Comparison of ENCODE assay signal across 8 mouse cellular contexts in genomic region chr13:105223147-105223546, GRCm38 (mm10).
DNase-seq lines count a peak whose midpoint lies in the region; ATAC-seq lines count a peak whose summit lies in the region.

No protein-coding gene starts in this region.

- peak; percentile 11 for DNase-seq in gastrocnemius, postnatal 14 days
- DNase-seq in gastrocnemius, postnatal 36 days = no peak
- DNase-seq in ovary, postnatal 14 days (ENCODE audit: low spot score) = peak; percentile 6
- DNase-seq in ovary, postnatal 10 days (ENCODE audit: low spot score) = no peak
- DNase-seq in embryo, embryonic 11 days = peak; percentile 45
- DNase-seq in left cerebral cortex, postnatal 14 days (ENCODE audit: low spot score in 2 of 2) = peak; percentile 22 to 34
- no peak for DNase-seq in adipocyte (ENCODE audit: low spot score)

- no peak for ATAC-seq in CD4-positive, CD25-positive, alpha-beta regulatory T cell, adult 4 months

- intact Hi-C loops in gastrocnemius, postnatal 14 days (cut with DNase I; ENCODE audit: low total_unique reads) = loop anchor here (10.0 kb wide), 1 partner anchor 278 kb away; no protein-coding TSS in a partner anchor
- intact Hi-C loops in gastrocnemius, postnatal 36 days (cut with DNase I) = loop anchor here (5.0 kb wide), 1 partner anchor 276 kb away; no protein-coding TSS in a partner anchor
- intact Hi-C loops in left cerebral cortex, postnatal 14 days (cut with DNase I) = loop anchor here (5.0 to 10.0 kb wide), 3 partner anchors 171 to 408 kb away; partner anchors contain the start of genes Cwc27 and Rgs7bp

Comparison
In these comparisons a context has a peak if more than half of its experiments do, and no peak if none do; other contexts are left out.
1. DNase-seq: peak in gastrocnemius, postnatal 14 days (single experiment), ovary, postnatal 14 days (single experiment), embryo, embryonic 11 days (single experiment) and left cerebral cortex, postnatal 14 days (2 of 2); none in gastrocnemius, postnatal 36 days (0 of 2), ovary, postnatal 10 days (single experiment) and adipocyte (single experiment).